Mouse (Mus musculus) effector memory CD4-positive, alpha-beta T cell, adult 7 months (primary cell): ENCODE data around the gene Ranbp2. TPM values are rescaled to one million over a fixed set of nuclear protein-coding genes. Genes with fewer than 3 reads are reported as not detected.

Source experiments
- polyA plus RNA-seq: library from polyadenylated mRNA; unstranded; fragments of 100-300 nt; shearing (Covaris generic); gene quantifications from one replicate; pipeline ENCODE4 v1.2.1, GENCODE M21; 2017

The Ranbp2 gene
- 66.8 TPM for polyA plus RNA-seq

DNA sequence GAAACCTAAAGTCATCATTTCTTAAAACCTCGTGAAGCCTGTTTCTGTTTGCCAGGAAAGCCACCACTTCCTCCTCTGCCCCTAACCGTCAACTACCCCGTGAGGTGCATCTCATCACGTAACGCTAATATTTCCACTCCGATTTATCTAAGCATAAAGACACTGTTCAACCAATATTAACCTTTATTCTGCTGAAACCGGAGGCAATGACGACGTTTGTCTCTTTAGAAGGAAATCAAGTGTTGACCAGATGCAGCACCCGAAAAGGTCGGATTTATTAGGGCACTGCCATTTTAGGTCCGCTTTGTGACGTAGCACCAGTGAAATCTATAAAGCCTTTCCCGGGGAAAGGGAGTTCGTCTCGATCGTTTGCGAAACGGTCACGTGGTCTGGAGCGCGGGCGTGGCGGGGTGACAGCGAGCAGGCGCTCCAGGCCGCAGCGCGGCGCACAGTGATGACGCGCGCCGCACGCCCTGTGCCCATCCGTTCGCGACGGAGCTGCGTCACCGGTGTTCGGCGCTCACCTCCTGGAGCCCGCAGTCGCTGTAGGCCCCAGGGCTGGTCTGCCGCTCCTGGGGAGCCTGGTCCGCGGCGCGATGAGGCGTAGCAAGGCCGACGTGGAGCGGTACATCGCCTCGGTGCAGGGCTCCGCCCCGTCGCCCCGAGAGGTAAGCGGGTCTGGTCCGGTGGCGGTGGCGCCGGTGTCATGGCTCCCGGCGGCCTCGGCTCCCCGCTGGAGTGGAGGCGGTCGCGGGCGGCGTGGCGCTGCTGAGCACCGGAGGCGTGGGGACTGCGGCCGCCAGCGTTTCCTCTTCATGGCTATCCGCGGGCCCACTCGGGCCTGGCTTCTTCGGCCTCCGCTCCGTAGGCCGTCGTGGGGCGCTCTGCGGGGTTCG lies at the start of gene Ranbp2:
TSS of gene Ranbp2 (plus strand) at position 537 of the 896 bp plus-strand sequence.

DNA sequence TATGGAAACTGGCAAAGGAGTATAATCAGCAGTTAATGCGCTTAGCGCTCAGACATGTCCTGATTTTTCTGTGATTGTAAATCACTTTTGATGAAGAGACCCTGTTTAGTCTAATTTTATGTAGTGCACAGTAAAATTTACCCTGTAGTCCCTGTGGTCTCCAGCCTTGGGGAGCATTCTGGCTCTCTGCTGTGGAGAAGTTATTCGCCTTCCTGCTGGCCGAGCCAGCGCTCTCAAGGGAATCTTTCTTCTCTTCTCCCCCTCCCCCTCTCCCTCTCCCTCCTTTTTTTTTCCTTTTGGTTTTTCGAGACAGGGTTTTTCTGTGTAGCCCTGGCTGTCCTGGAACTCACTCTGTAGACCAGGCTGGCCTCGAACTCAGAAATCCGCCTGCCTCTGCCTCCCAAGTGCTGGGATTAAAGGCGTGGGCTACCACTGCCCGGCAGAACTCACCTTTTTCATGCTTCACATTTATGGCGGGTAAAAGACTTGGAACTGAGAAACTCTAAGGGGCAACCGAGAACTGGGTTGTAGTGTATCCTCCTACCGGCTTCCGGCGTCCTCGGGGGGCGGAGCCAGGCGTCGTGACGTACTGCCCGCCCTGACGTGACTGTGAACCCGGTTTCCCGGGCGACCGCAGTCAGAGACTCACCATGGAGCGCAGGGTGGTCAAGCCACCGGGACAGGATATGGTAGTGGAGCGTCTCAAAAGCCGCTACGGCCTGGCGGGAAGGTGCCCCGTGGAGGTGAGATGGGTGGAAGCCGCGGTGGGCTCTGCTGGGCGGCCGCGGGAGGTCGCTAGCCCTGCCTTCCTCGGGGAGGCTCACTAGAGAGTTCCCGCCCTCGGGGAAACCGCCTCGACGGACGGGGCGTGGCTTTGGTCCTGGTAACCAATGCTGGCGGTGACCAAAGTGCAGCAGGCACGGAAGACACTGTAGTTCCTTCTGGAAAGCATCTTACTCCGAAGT lies 50.9 kb downstream of the Ranbp2 start, which contains the start of gene Ccdc138:
TSS of gene Ccdc138 (plus strand) at position 629 of the 965 bp plus-strand sequence.

Other genes starting within 250 kb of the Ranbp2 start
- gene AW822073, start 222.0 kb upstream of the Ranbp2 start, polyA plus RNA-seq = 1.4 TPM
- gene Duxf3, start 214.2 kb upstream of the Ranbp2 start, polyA plus RNA-seq = 2.8 TPM
- 0.33 TPM for gene Gm4981, start 210.2 kb upstream of the Ranbp2 start, polyA plus RNA-seq
- gene Gcc2, start 191.4 kb upstream of the Ranbp2 start, polyA plus RNA-seq = 47.2 TPM
- gene Lims1, start 123.5 kb upstream of the Ranbp2 start, polyA plus RNA-seq = 87.0 TPM
- 2.3 TPM for gene Ccdc138, start 51.0 kb downstream of the Ranbp2 start, polyA plus RNA-seq
- gene Edar, start 228.7 kb downstream of the Ranbp2 start, polyA plus RNA-seq = 0.10 TPM